Mouse (Mus musculus): ENCODE results near the gene Pelo.

The Pelo gene

GRCm38 (mm10) chr13:115090069-115090976 is at the start of gene Pelo:
TSS of gene Pelo (minus strand) at chr13:115090186.
- ATAC-seq (ENCODE audit: low TSS enrichment) = peak; percentile 98

GRCm38 (mm10) chr13:115138513-115138912 is 48.5 kb upstream of the Pelo start:
- ATAC-seq (ENCODE audit: low TSS enrichment) = no peak

- ATAC-seq (ENCODE audit: low TSS enrichment) = no peak
Measured at GRCm38 (mm10) chr13:115136761-115137160, 46.8 kb upstream of the Pelo start.

- ATAC-seq (ENCODE audit: low TSS enrichment) = no peak
Measured at GRCm38 (mm10) chr13:115132435-115132834, 42.4 kb upstream of the Pelo start.

GRCm38 (mm10) chr13:115131381-115131780 is 41.4 kb upstream of the Pelo start:
- no peak for ATAC-seq (ENCODE audit: low TSS enrichment)

GRCm38 (mm10) chr13:115130035-115130434 is 40.0 kb upstream of the Pelo start:
- ATAC-seq (ENCODE audit: low TSS enrichment) = no peak

GRCm38 (mm10) chr13:115127826-115128225 is 37.8 kb upstream of the Pelo start:
- ATAC-seq (ENCODE audit: low TSS enrichment) = no peak

- ATAC-seq (ENCODE audit: low TSS enrichment) = no peak
Measured at GRCm38 (mm10) chr13:115126534-115126933, 36.5 kb upstream of the Pelo start.

- ATAC-seq (ENCODE audit: low TSS enrichment) = no peak
Measured at GRCm38 (mm10) chr13:115125130-115125529, 35.1 kb upstream of the Pelo start.

- no peak for ATAC-seq (ENCODE audit: low TSS enrichment)
Measured at GRCm38 (mm10) chr13:115124521-115124920, 34.5 kb upstream of the Pelo start.

GRCm38 (mm10) chr13:115118756-115119155 is 28.8 kb upstream of the Pelo start:
- ATAC-seq (ENCODE audit: low TSS enrichment) = no peak

- ATAC-seq (ENCODE audit: low TSS enrichment) = no peak
Measured at GRCm38 (mm10) chr13:115118195-115118594, 28.2 kb upstream of the Pelo start.

GRCm38 (mm10) chr13:115116930-115117621 is 27.1 kb upstream of the Pelo start:
- no peak for ATAC-seq (ENCODE audit: low TSS enrichment)

GRCm38 (mm10) chr13:115109628-115110027 is 19.6 kb upstream of the Pelo start:
- no peak for ATAC-seq (ENCODE audit: low TSS enrichment)

GRCm38 (mm10) chr13:115107436-115107835 is 17.4 kb upstream of the Pelo start:
- no peak for ATAC-seq (ENCODE audit: low TSS enrichment)

GRCm38 (mm10) chr13:115106183-115106582 is 16.2 kb upstream of the Pelo start:
- no peak for ATAC-seq (ENCODE audit: low TSS enrichment)

GRCm38 (mm10) chr13:115102754-115103153 is 12.8 kb upstream of the Pelo start:
- no peak for ATAC-seq (ENCODE audit: low TSS enrichment)

- ATAC-seq (ENCODE audit: low TSS enrichment) = peak; percentile 84
Measured at GRCm38 (mm10) chr13:115101355-115102191, 11.6 kb upstream of the Pelo start, which contains the start of the genes Gm49395 and Itga1. TSS of gene Gm49395 (minus strand) at chr13:115101921. TSS of gene Itga1 (minus strand) at chr13:115101964.

GRCm38 (mm10) chr13:115100381-115101177 is 10.6 kb upstream of the Pelo start:
- no peak for ATAC-seq (ENCODE audit: low TSS enrichment)

GRCm38 (mm10) chr13:115099381-115099780 is 9.4 kb upstream of the Pelo start:
- ATAC-seq (ENCODE audit: low TSS enrichment) = no peak

- no peak for ATAC-seq (ENCODE audit: low TSS enrichment)
Measured at GRCm38 (mm10) chr13:115098227-115098626, 8.2 kb upstream of the Pelo start.
